Mouse (Mus musculus): Measurements from ENCODE around the gene Srsf2.
A peak's percentile ranks its signal among the peaks of the same experiment; 100 is the strongest.

DNA sequence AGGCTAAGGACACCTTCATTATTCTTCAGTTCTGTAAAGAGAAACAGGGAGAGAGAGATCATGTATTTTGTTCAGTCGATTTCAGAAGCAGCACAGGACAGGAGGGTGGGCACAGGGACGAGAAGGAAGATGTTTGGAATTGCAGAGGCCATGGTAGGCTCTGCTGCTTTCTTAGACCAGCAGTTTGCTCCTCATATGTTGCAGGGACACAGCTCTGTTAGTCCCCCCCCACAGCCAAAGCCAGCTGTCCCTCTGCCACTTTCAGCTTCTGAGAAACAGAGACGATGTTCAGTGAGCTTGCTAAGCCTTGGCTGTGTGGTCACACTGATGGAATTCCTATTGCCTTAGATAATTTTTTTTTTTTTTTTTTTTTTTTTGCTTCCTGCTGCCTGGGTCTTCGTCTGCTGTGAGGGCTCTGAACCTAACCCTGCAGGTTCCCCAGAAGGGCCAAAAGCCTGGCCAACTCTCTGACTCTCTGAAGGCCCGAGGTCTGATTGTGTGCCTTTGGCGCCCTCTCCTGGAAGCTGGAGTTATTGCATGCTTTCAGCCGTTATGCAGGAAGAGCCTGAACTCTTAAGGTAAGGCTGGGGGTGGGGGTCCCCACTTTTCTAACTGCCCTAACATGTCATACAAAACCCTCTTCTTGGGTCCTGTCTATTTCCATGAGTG, 44.8 kb downstream of the Srsf2 start:
- peak; percentile 94 for TF ChIP-seq CTCF (IDR thresholded peaks at IDR 0.05; ENCODE audit: low read depth)
- TF ChIP-seq EP300 (optimal IDR thresholded peaks at IDR 0.05) = no peak
